Mouse (Mus musculus) olfactory bulb, adult 2 months (tissue): ENCODE data around the gene Sacm1l.

ENCODE experiments used
- CTCF ChIP-seq: fragments of 200-500 bp; IDR thresholded peaks from 2 replicates; pipeline ENCODE4 v1.5.1; 2012; ENCODE audit warnings: low read depth, mild to moderate bottlenecking, low read length, moderate library complexity; ENCODE audit not compliant: insufficient read depth
- POLR2A ChIP-seq: fragments of 200-500 bp; IDR thresholded peaks from 2 replicates; pipeline ENCODE4 v1.6.1; 2012; ENCODE audit warnings: mild to moderate bottlenecking, low read depth, low read length, moderate library complexity; ENCODE audit not compliant: insufficient read depth

- TF ChIP-seq POLR2A (no peak), CTCF (no peak)
Measured at GRCm38 (mm10) chr9:123589240-123589910, 59.8 kb downstream of the Sacm1l start.
